Mouse (Mus musculus) kidney, adult 2 months (tissue): ENCODE measurements around the gene Map6.

Experiments used
- CTCF ChIP-seq: fragments of 200-500 bp; conservative IDR thresholded peaks from 2 replicates; pipeline ENCODE4 v1.5.1; 2011; ENCODE audit warnings: low read depth, mild to moderate bottlenecking, control low read depth, low read length, moderate library complexity, mixed read lengths; ENCODE audit not compliant: insufficient read depth, insufficient read length
- POLR2A ChIP-seq: fragments of 200-500 bp; IDR thresholded peaks from one replicate; pipeline ENCODE4 v1.6.1; 2011; ENCODE audit warnings: low read depth, low read length, control low read depth

GRCm38 (mm10) chr7:99305688-99306087 is 38.4 kb downstream of the Map6 start:
- TF ChIP-seq POLR2A (no peak), CTCF (no peak)
